Mouse (Mus musculus) G1E (cell line): ENCODE results near the gene Nit1.

Experiments
- CTCF ChIP-seq: IDR thresholded peaks from 2 replicates; pipeline ENCODE4 v1.5.1; 2012; ENCODE audit warnings: low read depth, low read length, inconsistent platforms, mixed read lengths
- GATA2 ChIP-seq: IDR thresholded peaks from 2 replicates; pipeline ENCODE4 v1.6.1; 2012; ENCODE audit warnings: low read depth, low read length, inconsistent platforms, borderline replicate concordance

GRCm38 (mm10) chr1:171373946-171374345, 28.5 kb upstream of the Nit1 start:
- no peak for TF ChIP-seq CTCF
- TF ChIP-seq GATA2, result no peak
